Mouse (Mus musculus) stomach, postnatal 0 days (tissue): ENCODE data around the gene Wnt9a.

ENCODE experiments used
- CTCF ChIP-seq: IDR thresholded peaks from 2 replicates; pipeline ENCODE4 v1.5.1; 2016; ENCODE audit warnings: antibody characterized with exemption, low read depth, mild to moderate bottlenecking, moderate library complexity
- EP300 ChIP-seq: optimal IDR thresholded peaks from 2 replicates; pipeline ENCODE3; 2016; ENCODE audit warnings: antibody characterized with exemption

- TF ChIP-seq CTCF (no peak), EP300 (no peak)
Measured at GRCm38 (mm10) chr11:59364007-59364406, 57.3 kb downstream of the Wnt9a start.
